ENCODE assay signal across 30 mouse cellular contexts in the genomic region with DNA sequence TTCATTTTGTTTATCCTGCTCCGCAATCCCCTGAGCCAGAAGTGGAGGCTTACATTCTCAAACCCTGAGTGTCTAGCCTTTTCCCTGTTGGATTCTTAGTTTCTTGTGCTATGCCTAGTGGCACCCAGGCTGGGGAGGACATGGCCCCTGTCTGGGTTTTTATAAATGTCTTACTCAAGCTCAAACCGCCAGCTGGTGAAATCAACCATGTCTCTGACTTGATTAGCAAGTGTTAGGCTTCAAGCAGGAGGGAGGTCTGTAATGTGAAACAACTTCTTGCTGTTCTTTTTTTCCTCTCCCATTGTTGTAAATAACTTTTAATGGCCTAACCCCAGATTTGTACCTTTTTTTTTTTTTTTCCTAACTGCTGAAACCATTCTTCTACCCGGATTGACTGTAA. TPM values are rescaled to one million over a fixed set of nuclear protein-coding genes. Genes with fewer than 3 reads are reported as not detected.
A peak's percentile ranks its signal among the peaks of the same experiment; 100 is the strongest.
DNase-seq lines count a peak whose midpoint lies in the region; ATAC-seq lines count a peak whose summit lies in the region.
"Had no signal": no experiment of that assay in that cellular context is flagged by ENCODE, and none has a peak within 500 bp of the region (broad histone marks: within the 10 kb centered on the region; RNA-seq: fewer than 3 reads in every experiment).

No protein-coding gene starts in this region.

- 35% methylated on average over 3 of the region's 3 CpGs for WGBS in kidney, embryonic 16.5 days

- H3K9ac ChIP-seq in kidney, embryonic 16.5 days (replicated peaks; ENCODE audit: low read length), result no peak overlapping the region
- H3K9ac ChIP-seq: embryonic facial prominence, embryonic 13.5 days; forebrain, embryonic 12.5 days; forebrain, embryonic 15.5 days; heart, embryonic 13.5 days; hindbrain, embryonic 14.5 days had no signal

- H3K36me3 ChIP-seq in kidney, embryonic 16.5 days (ENCODE audit: insufficient read depth, low read length), result no peaks in the 10 kb centered on the region
- H3K36me3 ChIP-seq: embryonic facial prominence, embryonic 10.5 days; embryonic facial prominence, embryonic 13.5 days; forebrain, embryonic 12.5 days; forebrain, embryonic 15.5 days; heart, embryonic 10.5 days; heart, embryonic 13.5 days had no signal

- no peak for DNase-seq in kidney, adult 8-10 months
- DNase-seq in ES-CJ7 (ENCODE audit: low read depth, low spot score) (peak; percentile 10), R1 (ENCODE audit: low read depth, low spot score) (peak; percentile 54)
- DNase-seq in embryo, embryonic 10 days (ENCODE audit: low spot score), result no peak
- DNase-seq in right cerebral cortex, postnatal 14 days, result no peak
- DNase-seq: adrenal gland, adult 2 months; adrenal gland, postnatal 14 days; cerebellum, adult 11 months; cerebellum, adult 2 months; cerebellum, adult 9-11 months; cerebellum, postnatal 25 days; embryo, embryonic 11 days; gastrocnemius, postnatal 10 days; gastrocnemius, postnatal 36 days; heart, adult 2 months; heart, postnatal 14 days; heart, postnatal 4 days had no signal

- peak overlapping the region; percentile 63; the same call in 1 of the 2 replicates for H3K27ac ChIP-seq in kidney, embryonic 16.5 days (ENCODE audit: low read length)
- H3K27ac ChIP-seq: embryonic facial prominence, embryonic 10.5 days; embryonic facial prominence, embryonic 13.5 days; forebrain, embryonic 12.5 days; forebrain, embryonic 15.5 days; heart, adult 2 months; heart, embryonic 10.5 days; heart, embryonic 13.5 days; hindbrain, embryonic 14.5 days; hindbrain, postnatal 0 days had no signal

- no peaks in the 10 kb centered on the region for H3K9me3 ChIP-seq in kidney, embryonic 16.5 days (ENCODE audit: low read length)
- H3K9me3 ChIP-seq: embryonic facial prominence, embryonic 10.5 days; embryonic facial prominence, embryonic 13.5 days; forebrain, embryonic 12.5 days; forebrain, embryonic 15.5 days; heart, embryonic 10.5 days; heart, embryonic 13.5 days had no signal

- H3K4me2 ChIP-seq in kidney, embryonic 16.5 days (replicated peaks; ENCODE audit: low read depth, low read length), result no peak overlapping the region
- H3K4me2 ChIP-seq: embryonic facial prominence, embryonic 13.5 days; forebrain, embryonic 12.5 days; forebrain, embryonic 15.5 days; heart, embryonic 13.5 days; hindbrain, embryonic 14.5 days had no signal

- H3K27me3 ChIP-seq in kidney, embryonic 16.5 days (ENCODE audit: insufficient read depth, low read length), result no peaks in the 10 kb centered on the region
- H3K27me3 ChIP-seq: embryonic facial prominence, embryonic 13.5 days; forebrain, embryonic 12.5 days; forebrain, embryonic 15.5 days; heart, embryonic 13.5 days had no signal

- H3K4me1 ChIP-seq in kidney, embryonic 16.5 days (ENCODE audit: insufficient read depth, low read length), result 0 out of 2 replicates have a peak, but pooled peaks cover 2% of the 10 kb centered on the region
- H3K4me1 ChIP-seq: embryonic facial prominence, embryonic 13.5 days; forebrain, embryonic 12.5 days; heart, embryonic 10.5 days; heart, embryonic 13.5 days had no signal

- no peak overlapping the region for H3K4me3 ChIP-seq in kidney, embryonic 16.5 days (ENCODE audit: low read length)
- H3K4me3 ChIP-seq: embryonic facial prominence, embryonic 10.5 days; embryonic facial prominence, embryonic 13.5 days; erythroblast, embryonic 14.5 days; forebrain, embryonic 12.5 days; forebrain, embryonic 15.5 days; heart, adult 2 months; heart, embryonic 10.5 days; heart, embryonic 13.5 days had no signal

- ATAC-seq in kidney, embryonic 16.5 days (ENCODE audit: low FRiP score, low TSS enrichment), result peak; percentile 69
- ATAC-seq: CD4-positive, CD25-positive, alpha-beta regulatory T cell, adult 4 months; forebrain, embryonic 15.5 days; hindbrain, postnatal 0 days; inflammation-experienced regulatory T-cells, adult 6 months had no signal

RNA-seq across cellular contexts. Expression of a gene that starts 20.8 kb away (rescaled TPM):
- polyA plus RNA-seq in kidney, embryonic 16.5 days (2015; fragmentation: Nextera tagmentation; extraction: Ambion mirVana), result 50.5 and 52.9 TPM in 2 replicates
- polyA plus RNA-seq: adrenal gland, adult 2 months; C2C12; CD4-positive, CD25-positive, alpha-beta regulatory T cell, adult 4 months; cerebellum, adult 2 months; embryonic facial prominence, embryonic 13.5 days; inflammation-experienced regulatory T-cells, adult 6 months had no signal

RNA-seq across cellular contexts. Expression of a gene that starts 29.9 kb away (rescaled TPM):
- 3.2 and 3.5 TPM in 2 replicates for polyA plus RNA-seq in kidney, embryonic 16.5 days (2015; fragmentation: Nextera tagmentation; extraction: Ambion mirVana)
- polyA plus RNA-seq: adrenal gland, adult 2 months; cerebellum, adult 2 months; embryonic facial prominence, embryonic 13.5 days; erythroblast, embryonic 14.5 days had no signal

RNA-seq across cellular contexts. Expression of a gene that starts 58.4 kb away (rescaled TPM):
- polyA plus RNA-seq in kidney, embryonic 16.5 days (2015; fragmentation: Nextera tagmentation; extraction: Ambion mirVana), result 5.6 and 5.8 TPM in 2 replicates
- polyA plus RNA-seq: erythroblast, embryonic 14.5 days had no signal

Comparison
In these comparisons a context has a peak if more than half of its experiments do, and no peak if none do; other contexts are left out.
1. DNase-seq: peak in ES-CJ7 (single experiment) and R1 (single experiment); none in kidney, adult 8-10 months (0 of 2), embryo, embryonic 10 days (single experiment) and right cerebral cortex, postnatal 14 days (single experiment).